Mouse (Mus musculus) lung, postnatal 0 days (tissue): ENCODE measurements around the gene Rnf157.

Experiments
- CTCF ChIP-seq: IDR thresholded peaks from 2 replicates; pipeline ENCODE4 v1.5.1; 2016; ENCODE audit warnings: antibody characterized with exemption, mild to moderate bottlenecking
- EP300 ChIP-seq: IDR thresholded peaks from 2 replicates; pipeline ENCODE4 v1.6.1; 2016; ENCODE audit warnings: antibody characterized with exemption, mild to moderate bottlenecking, control low read depth

GRCm38 (mm10) chr11:116443935-116444334 is 31.1 kb upstream of the Rnf157 start:
- TF ChIP-seq CTCF = no peak
- no peak for TF ChIP-seq EP300
